Mouse (Mus musculus): ENCODE measurements at regions not wholly inside any gene's neighbourhood (a gene's known extent, or its start where the extent isn't known, plus 50 kb on each side); places are given as distances from the start of the nearest gene placed in this dataset.
A peak's percentile ranks its signal among the peaks of the same experiment; 100 is the strongest.

GRCm38 (mm10) chr11:114548658-114549057 is 119.7 kb upstream of the Rpl38 start:
- DNase-seq: peak; percentile 65

DNA sequence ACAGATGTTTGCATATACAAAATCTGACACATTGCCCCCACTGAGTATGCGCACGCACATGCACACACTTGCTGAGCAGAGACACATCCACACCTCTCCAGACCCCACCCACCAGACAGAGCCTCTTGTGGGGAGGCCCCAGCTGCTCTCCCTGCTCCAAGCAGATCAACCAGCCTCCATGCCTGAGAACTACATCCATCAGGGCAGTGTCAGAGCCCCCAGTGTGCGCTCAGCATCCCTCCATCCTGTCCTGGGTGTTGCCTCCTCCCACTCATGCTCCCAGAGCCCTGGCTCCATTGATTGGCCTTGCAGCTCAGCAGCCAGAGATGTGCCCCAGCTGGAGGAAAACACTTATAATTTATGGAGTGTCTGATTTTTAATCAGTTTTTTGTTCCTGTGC is 124.1 kb upstream of the Rpl38 start:
- no peak for DNase-seq

DNA sequence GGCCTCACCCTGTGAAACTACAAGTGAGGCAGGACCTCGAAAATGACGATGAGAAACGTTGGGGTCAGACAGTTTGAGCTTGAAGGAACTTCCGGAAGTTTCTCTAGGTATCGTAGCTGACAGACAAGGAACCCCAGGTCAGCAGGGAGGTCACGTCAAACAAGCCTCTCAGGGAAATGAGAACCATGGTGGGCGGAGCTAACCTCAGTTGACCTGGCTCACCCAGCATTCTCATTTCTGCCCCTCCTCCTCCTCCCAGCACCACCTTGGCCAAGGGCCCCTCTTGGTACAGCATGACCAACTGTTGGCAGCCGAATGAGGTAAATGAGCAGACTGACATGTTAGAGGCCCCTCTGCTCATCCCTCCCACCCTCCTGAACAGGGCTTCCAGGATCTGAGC is 126.2 kb upstream of the Rpl38 start:
- no peak for DNase-seq

DNA sequence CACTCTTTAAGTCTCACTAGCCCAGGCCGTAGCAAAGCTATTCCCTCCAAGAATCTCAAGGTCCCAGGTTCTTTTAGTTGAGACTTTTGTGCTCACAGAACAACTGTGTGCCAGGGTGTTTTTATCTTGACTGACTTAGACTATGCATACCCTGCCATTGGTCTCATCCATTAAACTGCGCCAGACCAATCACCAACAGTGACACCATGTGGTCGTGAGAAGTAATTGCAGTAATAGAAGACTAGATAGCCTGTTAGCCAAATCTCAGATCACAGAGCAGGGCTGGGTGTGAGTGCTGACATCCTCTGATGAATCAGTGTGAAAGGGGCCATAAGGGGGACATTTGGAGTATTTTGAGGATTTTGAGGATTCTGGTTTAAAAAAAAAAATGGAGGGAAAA is 127.8 kb upstream of the Rpl38 start:
- no peak for DNase-seq

GRCm38 (mm10) chr11:114536616-114537493 is 131.5 kb upstream of the Rpl38 start:
- no peak for DNase-seq

- DNase-seq: no peak
These were observed 132.4 kb upstream of the Rpl38 start for GRCm38 (mm10) chr11:114535900-114536299.

DNA sequence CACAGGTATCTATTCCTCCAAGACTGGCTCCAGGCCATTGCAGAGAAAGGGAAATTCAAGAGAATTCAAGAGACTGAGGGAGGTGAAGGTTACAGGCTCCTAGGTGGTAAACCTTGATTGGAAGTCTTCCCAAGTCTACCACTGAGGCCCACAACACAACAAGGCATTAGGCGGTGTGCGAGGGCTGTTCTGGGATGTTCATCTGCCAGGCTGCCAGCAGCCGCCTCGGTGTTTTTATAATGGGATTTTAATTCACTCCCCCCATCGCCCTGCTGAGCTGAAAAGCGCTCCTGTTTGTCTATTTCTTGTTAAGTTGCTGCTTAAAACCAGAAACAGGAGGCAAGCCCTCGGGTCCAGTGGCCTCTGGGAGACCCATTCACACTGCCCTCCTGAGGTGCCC is 133.9 kb upstream of the Rpl38 start:
- no peak for DNase-seq

GRCm38 (mm10) chr11:114531241-114531765 is 137.0 kb upstream of the Rpl38 start:
- DNase-seq: no peak

GRCm38 (mm10) chr11:114528937-114529772 is 139.2 kb upstream of the Rpl38 start:
- no peak for DNase-seq

- DNase-seq: peak; percentile 70
These were observed 144.7 kb upstream of the Rpl38 start for GRCm38 (mm10) chr11:114523444-114524238.

GRCm38 (mm10) chr11:114515278-114515677 is 153.0 kb upstream of the Rpl38 start:
- no peak for DNase-seq

GRCm38 (mm10) chr11:114514126-114514525 is 154.2 kb upstream of the Rpl38 start:
- no peak for DNase-seq

- DNase-seq: no peak
These were observed 154.9 kb upstream of the Rpl38 start for GRCm38 (mm10) chr11:114513446-114513845.

- no peak for DNase-seq
These were observed 156.3 kb upstream of the Rpl38 start for GRCm38 (mm10) chr11:114511994-114512393.

DNA sequence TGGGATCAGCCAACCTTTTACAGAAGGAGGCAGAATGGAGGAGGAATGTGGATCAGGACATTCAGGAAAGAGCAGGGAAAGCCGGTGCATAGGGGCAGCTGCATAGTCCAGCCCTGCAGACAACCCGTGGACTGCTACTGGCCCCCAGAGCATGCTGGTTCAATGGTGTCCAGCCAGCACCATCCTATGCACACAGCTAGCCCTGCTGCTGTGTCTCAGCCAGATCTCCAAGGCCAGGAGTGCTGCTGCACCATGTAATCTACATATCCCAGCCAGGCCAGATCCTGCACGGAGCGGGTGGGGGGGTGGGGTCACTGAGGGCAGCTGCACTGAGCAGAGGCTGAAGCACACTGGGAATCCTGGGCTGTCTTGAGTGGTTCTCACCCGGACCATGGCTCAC is 165.8 kb upstream of the Rpl38 start:
- DNase-seq: no peak

DNA sequence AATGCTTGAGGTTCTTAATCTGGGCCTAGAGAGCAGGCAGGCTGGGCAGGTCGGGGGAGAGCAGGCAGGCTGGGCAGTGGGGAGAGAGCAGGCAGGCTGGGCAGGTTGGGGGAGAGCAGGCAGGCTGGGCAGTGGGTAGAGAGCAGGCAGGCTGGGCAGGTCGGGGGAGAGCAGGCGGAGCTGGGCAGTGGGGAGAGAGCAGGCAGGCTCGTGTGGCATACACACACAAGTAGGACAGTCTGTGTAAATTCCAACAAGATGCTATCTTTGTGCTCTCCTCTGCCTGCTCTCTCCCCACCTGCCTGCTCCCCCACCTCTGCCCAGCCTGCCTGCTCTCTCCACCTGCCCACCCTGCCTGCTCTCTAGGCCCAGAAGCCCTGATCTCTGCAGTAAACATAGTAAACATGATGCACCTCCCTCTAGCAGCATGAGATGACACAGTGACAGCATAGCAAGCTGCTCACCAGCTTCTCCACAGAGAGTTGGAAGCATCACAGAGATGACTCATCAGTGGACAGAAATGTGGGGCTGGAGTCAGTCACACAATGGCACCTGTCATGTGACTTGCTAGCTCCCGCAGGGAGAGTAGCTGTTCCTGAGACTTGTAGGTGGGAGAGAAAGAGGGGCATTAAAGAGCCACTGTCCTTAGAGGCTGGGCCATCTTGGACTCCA is 166.3 kb upstream of the Rpl38 start:
- DNase-seq: peak; percentile 83

DNA sequence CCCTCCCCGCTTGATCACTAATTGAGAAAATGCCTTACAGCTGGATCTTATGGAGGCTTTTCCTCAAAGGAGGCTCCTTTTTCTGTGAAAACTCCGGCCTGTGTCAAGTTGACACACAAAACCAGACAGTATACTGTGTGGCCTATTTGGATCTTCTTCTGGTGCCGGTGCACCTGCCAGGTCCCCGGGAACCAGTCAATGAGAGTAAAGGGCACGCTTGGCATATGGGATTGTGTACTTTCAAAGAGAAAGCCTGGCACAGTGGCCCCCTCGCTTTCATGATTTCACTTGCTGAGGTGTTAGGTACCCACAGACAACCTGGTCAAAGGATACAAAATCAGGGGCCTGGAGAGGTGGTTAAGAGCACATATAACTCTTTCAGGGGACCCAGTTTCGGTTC is 167.9 kb upstream of the Rpl38 start:
- DNase-seq: no peak

DNA sequence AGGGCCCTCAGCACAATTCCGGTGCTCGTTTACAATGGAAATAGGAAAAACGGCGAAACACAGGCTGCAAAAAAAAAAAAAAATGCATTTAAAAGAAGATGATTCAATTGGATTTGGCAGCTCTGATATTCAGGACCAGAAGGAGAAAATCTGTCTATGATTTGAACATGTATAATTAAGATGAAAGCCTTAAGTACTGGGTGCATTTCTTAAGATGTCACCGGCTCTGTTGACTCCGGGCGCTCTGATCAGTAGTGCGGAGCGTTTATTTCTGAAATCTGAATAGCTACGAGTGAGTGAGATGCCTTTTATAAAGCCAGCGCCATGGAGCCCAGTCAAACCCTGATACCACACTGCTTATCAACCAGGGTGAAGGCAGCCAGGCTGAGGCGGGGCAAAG is 168.7 kb upstream of the Rpl38 start:
- no peak for DNase-seq

GRCm38 (mm10) chr11:114495520-114495921 is 172.8 kb upstream of the Rpl38 start:
- DNase-seq: no peak

- DNase-seq: peak; percentile 70
These were observed 181.9 kb upstream of the Rpl38 start for GRCm38 (mm10) chr11:114486455-114486854.

- DNase-seq: no peak
These were observed 182.9 kb upstream of the Rpl38 start for GRCm38 (mm10) chr11:114485429-114485828.

DNA sequence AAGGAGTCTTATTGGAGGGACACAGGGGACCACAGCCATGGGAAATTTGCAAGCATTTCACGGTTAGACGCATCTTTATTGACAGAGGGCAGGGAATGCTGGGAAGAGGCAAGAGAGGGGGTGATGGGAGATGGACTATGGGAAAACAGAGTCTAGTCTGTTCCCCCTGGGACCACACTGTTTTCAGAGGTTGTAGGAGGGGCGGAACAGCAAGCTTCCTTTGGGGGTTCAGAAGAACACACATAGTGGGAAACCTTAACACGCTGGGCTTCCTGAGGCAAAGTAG is 183.7 kb upstream of the Rpl38 start:
- no peak for DNase-seq

Data from cerebellum, adult 8-10 months (tissue).